Mouse (Mus musculus): Measurements from ENCODE around the gene Ipo7.

The Ipo7 gene

GRCm38 (mm10) chr7:110009084-110009483, 9.0 kb upstream of the Ipo7 start:
- TF ChIP-seq GATA4 (IDR thresholded peaks at IDR 0.05; ENCODE audit: insufficient replicate concordance, low read length) = no peak

- TF ChIP-seq GATA4 (IDR thresholded peaks at IDR 0.05; ENCODE audit: insufficient replicate concordance, low read length) = no peak
These were observed 6.7 kb upstream of the Ipo7 start for GRCm38 (mm10) chr7:110011417-110011816.

- TF ChIP-seq GATA4 (IDR thresholded peaks at IDR 0.05; ENCODE audit: insufficient replicate concordance, low read length) = no peak
These were observed 3.8 kb upstream of the Ipo7 start for GRCm38 (mm10) chr7:110014272-110014671.

- no peak for TF ChIP-seq GATA4 (IDR thresholded peaks at IDR 0.05; ENCODE audit: insufficient replicate concordance, low read length)
These were observed 783 bp downstream of the Ipo7 start for GRCm38 (mm10) chr7:110018631-110019482.

GRCm38 (mm10) chr7:110023553-110023952, 5.5 kb downstream of the Ipo7 start:
- no peak for TF ChIP-seq GATA4 (IDR thresholded peaks at IDR 0.05; ENCODE audit: insufficient replicate concordance, low read length)

GRCm38 (mm10) chr7:110026594-110026993, 8.5 kb downstream of the Ipo7 start:
- no peak for TF ChIP-seq GATA4 (IDR thresholded peaks at IDR 0.05; ENCODE audit: insufficient replicate concordance, low read length)

- no peak for TF ChIP-seq GATA4 (IDR thresholded peaks at IDR 0.05; ENCODE audit: insufficient replicate concordance, low read length)
These were observed 10.8 kb downstream of the Ipo7 start for GRCm38 (mm10) chr7:110028826-110029225.

- no peak for TF ChIP-seq GATA4 (IDR thresholded peaks at IDR 0.05; ENCODE audit: insufficient replicate concordance, low read length)
These were observed 12.3 kb downstream of the Ipo7 start for GRCm38 (mm10) chr7:110030342-110030741.

- TF ChIP-seq GATA4 (IDR thresholded peaks at IDR 0.05; ENCODE audit: insufficient replicate concordance, low read length) = no peak
These were observed 41.2 kb downstream of the Ipo7 start for GRCm38 (mm10) chr7:110059092-110059785.

- no peak for TF ChIP-seq GATA4 (IDR thresholded peaks at IDR 0.05; ENCODE audit: insufficient replicate concordance, low read length)
These were observed 42.1 kb downstream of the Ipo7 start for GRCm38 (mm10) chr7:110060106-110060668.

GRCm38 (mm10) chr7:110060669-110061198, 42.7 kb downstream of the Ipo7 start:
- TF ChIP-seq GATA4 (IDR thresholded peaks at IDR 0.05; ENCODE audit: insufficient replicate concordance, low read length) = no peak

GRCm38 (mm10) chr7:110061199-110061751, 43.2 kb downstream of the Ipo7 start, which contains the start of gene Zfp143:
Gene Zfp143, plus strand, starts transcription at chr7:110061217.
- no peak for TF ChIP-seq GATA4 (IDR thresholded peaks at IDR 0.05; ENCODE audit: insufficient replicate concordance, low read length)

- peak; percentile 34; the same call in 1 of the 2 replicates for TF ChIP-seq GATA4 (IDR thresholded peaks at IDR 0.05; ENCODE audit: insufficient replicate concordance, low read length)
These were observed 43.7 kb downstream of the Ipo7 start for GRCm38 (mm10) chr7:110061752-110062273.

GRCm38 (mm10) chr7:110063731-110064130, 45.7 kb downstream of the Ipo7 start:
- TF ChIP-seq GATA4 (IDR thresholded peaks at IDR 0.05; ENCODE audit: insufficient replicate concordance, low read length) = no peak

- no peak for TF ChIP-seq GATA4 (IDR thresholded peaks at IDR 0.05; ENCODE audit: insufficient replicate concordance, low read length)
These were observed 51.0 kb downstream of the Ipo7 start for GRCm38 (mm10) chr7:110069070-110069469.

Measured in liver, adult (tissue).